Mouse (Mus musculus) cortical plate, adult 2 months (tissue): ENCODE measurements at regions not wholly inside any gene's neighbourhood (a gene's known extent, or its start where the extent isn't known, plus 50 kb on each side); places are given as distances from the start of the nearest gene placed in this dataset.

Experiments
- H3K27ac ChIP-seq: fragments of 200-500 bp; 2 replicates; pipeline ENCODE4 v1.5.1; 2012; ENCODE audit warnings: low read length, control low read depth, inconsistent platforms; ENCODE audit not compliant: insufficient read depth
- H3K4me1 ChIP-seq: fragments of 200-500 bp; 2 replicates; pipeline ENCODE4 v1.6.1; 2011; ENCODE audit warnings: low read length; ENCODE audit not compliant: control insufficient read depth, insufficient read depth
- H3K4me3 ChIP-seq: fragments of 200-500 bp; 2 replicates; pipeline ENCODE4 v1.5.1; 2011; ENCODE audit warnings: mild to moderate bottlenecking, low read length, control low read depth; ENCODE audit not compliant: insufficient read depth
- CTCF ChIP-seq: fragments of 200-500 bp; IDR thresholded peaks from 2 replicates; pipeline ENCODE4 v1.5.1; 2011; ENCODE audit warnings: mild to moderate bottlenecking, control low read depth, low read length; ENCODE audit not compliant: insufficient read depth; ENCODE audit errors: extremely low read depth
- POLR2A ChIP-seq: fragments of 200-500 bp; IDR thresholded peaks from 2 replicates; pipeline ENCODE4 v1.6.1; 2011; ENCODE audit warnings: mild to moderate bottlenecking, low read length, control low read depth; ENCODE audit not compliant: insufficient read depth; ENCODE audit errors: extremely low read depth

DNA sequence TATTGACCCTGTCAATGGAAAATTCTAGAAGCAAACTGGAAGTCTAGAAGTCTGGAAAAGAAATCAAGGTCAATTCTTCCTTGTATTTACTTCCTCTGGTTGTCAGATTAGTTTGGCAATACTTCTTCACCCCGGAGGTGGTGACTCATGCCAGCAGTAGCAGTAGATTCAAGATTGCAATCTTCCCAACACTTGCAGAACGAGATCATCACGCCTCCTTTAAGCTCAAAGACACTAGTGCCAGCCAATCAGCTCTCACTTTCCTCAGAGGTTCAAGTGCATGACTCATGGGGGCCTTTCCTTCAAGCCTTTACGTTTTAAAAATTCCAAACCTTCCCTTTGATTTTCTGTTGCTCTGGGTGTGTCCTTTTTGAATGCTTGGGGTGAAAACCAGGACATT lies 64.9 kb upstream of the Rps6ka3 start:
- TF ChIP-seq CTCF: no peak
- TF ChIP-seq POLR2A: no peak
- H3K4me3 ChIP-seq: no peak overlapping the region
- no peak overlapping the region for H3K27ac ChIP-seq
- no peaks in the 10 kb centered on the region for H3K4me1 ChIP-seq

DNA sequence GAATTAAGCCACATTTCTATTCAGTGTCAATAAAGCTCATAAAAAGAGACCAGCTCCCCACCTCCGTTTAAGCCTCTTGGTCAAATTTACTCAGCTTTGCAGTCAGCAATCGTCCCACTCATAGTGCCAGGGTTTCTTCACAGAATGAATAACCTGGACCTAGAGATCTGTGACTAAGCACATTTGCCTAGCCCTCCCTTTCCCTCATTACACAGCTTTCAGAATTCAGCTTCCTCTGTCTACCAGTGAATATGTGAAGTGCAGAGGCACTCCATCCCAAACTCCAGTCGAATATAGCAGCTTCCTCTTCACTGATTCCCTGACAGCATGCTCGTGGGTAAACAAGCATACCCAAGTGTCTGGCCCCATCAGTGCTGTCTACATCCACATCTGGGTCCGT lies 54.3 kb upstream of the Rps6ka3 start:
- TF ChIP-seq CTCF (no peak), POLR2A (no peak)
- Histone ChIP-seq H3K27ac (no peak overlapping the region), H3K4me1 (no peaks in the 10 kb centered on the region), H3K4me3 (no peak overlapping the region)

DNA sequence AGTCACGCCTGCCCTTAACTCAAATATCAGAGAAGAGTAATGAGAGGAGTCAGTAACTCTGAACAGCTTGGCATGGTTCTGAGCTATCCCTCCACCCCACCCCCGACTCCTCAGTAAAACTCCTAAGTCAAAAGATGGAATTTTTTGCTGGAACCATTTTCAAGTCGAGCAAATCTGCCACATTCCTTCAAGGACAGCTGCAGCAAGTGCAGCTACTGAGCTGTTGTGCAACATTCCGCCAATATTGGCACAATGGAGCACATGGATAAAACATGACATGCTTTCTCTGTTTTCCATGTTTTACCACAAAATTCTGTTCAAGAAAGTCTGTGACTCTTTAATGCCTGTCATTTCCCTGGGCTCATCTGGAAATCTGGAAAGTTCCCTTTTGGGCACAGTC lies 53.1 kb upstream of the Rps6ka3 start:
- Histone ChIP-seq H3K4me3 (no peak overlapping the region), H3K27ac (no peak overlapping the region), H3K4me1 (no peaks in the 10 kb centered on the region)
- TF ChIP-seq CTCF: no peak
- no peak for TF ChIP-seq POLR2A

DNA sequence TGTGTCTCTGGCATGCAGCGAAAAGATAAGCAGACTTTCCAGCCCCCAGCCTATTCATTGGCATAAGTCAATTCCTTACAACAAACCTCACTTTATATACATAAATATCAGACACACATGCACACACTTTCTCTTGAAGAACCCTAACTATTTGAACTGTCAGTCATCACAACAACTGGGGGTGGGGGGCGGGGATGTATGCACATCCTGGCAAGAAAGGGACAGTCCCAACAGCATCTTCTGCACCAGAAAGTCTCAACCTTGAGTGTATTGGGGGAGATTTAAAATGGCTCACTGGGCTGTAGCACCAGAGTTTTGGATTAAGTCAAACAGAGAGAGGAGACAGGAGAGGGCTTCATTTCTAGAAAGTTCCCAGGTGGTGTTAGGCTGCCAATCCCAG lies 50.4 kb upstream of the Rps6ka3 start:
- Histone ChIP-seq H3K4me3 (no peak overlapping the region), H3K27ac (no peak overlapping the region)
- TF ChIP-seq CTCF: no peak
- TF ChIP-seq POLR2A: no peak

More for the DNA sequence above, 50.4 kb upstream of the Rps6ka3 start:
- no peaks in the 10 kb centered on the region for H3K4me1 ChIP-seq
